Mouse (Mus musculus) forebrain, embryonic 13.5 days (tissue): ENCODE data around the gene Tsr1. TPM values are rescaled to one million over a fixed set of nuclear protein-coding genes. Genes with fewer than 3 reads are reported as not detected.

ENCODE experiments used
- ATAC-seq: fragments of 200-750 bp; cut with Nextera tagmentation; 2 replicates; pipeline ENCODE4 v1.8.0; 2017
- H3K27ac ChIP-seq: fragments of 300-500 bp; sonication (generic); 2 replicates; pipeline ENCODE4 v1.5.1; 2015; ENCODE audit warnings: inconsistent platforms, mild to moderate bottlenecking, moderate library complexity
- H3K27me3 ChIP-seq: fragments of 300-500 bp; sonication (generic); 2 replicates; pipeline ENCODE4 v1.6.1; 2015; ENCODE audit warnings: mild to moderate bottlenecking, inconsistent platforms
- H3K36me3 ChIP-seq: fragments of 300-500 bp; sonication (generic); 2 replicates; pipeline ENCODE4 v1.6.1; 2015; ENCODE audit warnings: mild to moderate bottlenecking, inconsistent platforms; ENCODE audit not compliant: poor library complexity, severe bottlenecking
- H3K4me1 ChIP-seq: fragments of 300-500 bp; sonication (generic); 2 replicates; pipeline ENCODE4 v1.6.1; 2015; ENCODE audit warnings: inconsistent platforms
- H3K4me2 ChIP-seq: fragments of 300-500 bp; sonication (generic); 2 replicates; pipeline ENCODE4 v1.6.1; 2015; ENCODE audit warnings: inconsistent platforms, mild to moderate bottlenecking, moderate library complexity
- H3K4me3 ChIP-seq: fragments of 300-500 bp; sonication (generic); 2 replicates; pipeline ENCODE4 v1.5.1; 2015; ENCODE audit warnings: mild to moderate bottlenecking, inconsistent platforms
- H3K9ac ChIP-seq: fragments of 300-500 bp; sonication (generic); 2 replicates; pipeline ENCODE4 v1.6.1; 2015; ENCODE audit warnings: mild to moderate bottlenecking, inconsistent platforms
- H3K9me3 ChIP-seq: fragments of 300-500 bp; sonication (generic); replicated peaks from 2 replicates; pipeline ENCODE4 v1.6.1; 2016; ENCODE audit warnings: inconsistent platforms
- WGBS: fragments of 180-500 bp; shearing (Covaris S2); methylation state at CpG from one replicate; pipeline ENCODE4 v1.1.7; 2015; 5-methylcytosine and 5-hydroxymethylcytosine counted together
- microRNA-seq: library from miRNA; unstranded; fragments of <30 nt; microRNA quantifications from one replicate; pipeline ENCODE4, GENCODE M21; 2016
- polyA plus RNA-seq: library from polyadenylated mRNA; unstranded; fragments of >200 nt; fragmentation: Nextera tagmentation; extraction: Ambion mirVana; gene quantifications from 2 replicates; pipeline ENCODE4 v1.2.1, GENCODE M21; 2015

Tsr1 gene
- polyA plus RNA-seq, 1 experiment from 2014 or later: 33.3 TPM

DNA sequence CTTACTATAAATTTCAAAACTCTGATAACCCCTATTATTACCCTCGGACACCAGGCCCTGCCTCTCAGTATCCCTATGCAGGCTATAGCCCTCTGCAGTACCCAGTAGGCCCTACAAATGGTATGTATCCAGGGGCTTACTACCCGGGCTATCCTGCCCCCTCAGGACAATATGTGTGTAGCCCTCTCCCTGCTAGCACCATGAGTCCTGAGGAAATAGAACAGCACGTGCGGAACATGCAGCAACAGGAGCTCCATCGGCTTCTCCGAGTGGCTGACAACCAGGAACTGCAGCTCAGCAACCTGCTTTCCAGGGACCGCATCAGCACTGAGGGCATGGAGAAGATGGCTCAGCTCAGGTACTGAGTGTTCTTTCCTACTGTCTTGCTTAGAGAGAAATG is 32.5 kb downstream of the Tsr1 start:
- H3K9me3 ChIP-seq: no peaks in the 10 kb centered on the region
- H3K4me2 ChIP-seq: no peak overlapping the region
- ATAC-seq: no peak
- peaks cover 15% of the 10 kb centered on the region for H3K4me1 ChIP-seq
- peaks cover 58% of the 10 kb centered on the region for H3K36me3 ChIP-seq
- H3K27ac ChIP-seq: no peak overlapping the region
- H3K9ac ChIP-seq: no peak overlapping the region
- H3K4me3 ChIP-seq: no peak overlapping the region
- 89% methylated on average over 7 of the region's 7 CpGs for WGBS
- no peaks in the 10 kb centered on the region for H3K27me3 ChIP-seq

DNA sequence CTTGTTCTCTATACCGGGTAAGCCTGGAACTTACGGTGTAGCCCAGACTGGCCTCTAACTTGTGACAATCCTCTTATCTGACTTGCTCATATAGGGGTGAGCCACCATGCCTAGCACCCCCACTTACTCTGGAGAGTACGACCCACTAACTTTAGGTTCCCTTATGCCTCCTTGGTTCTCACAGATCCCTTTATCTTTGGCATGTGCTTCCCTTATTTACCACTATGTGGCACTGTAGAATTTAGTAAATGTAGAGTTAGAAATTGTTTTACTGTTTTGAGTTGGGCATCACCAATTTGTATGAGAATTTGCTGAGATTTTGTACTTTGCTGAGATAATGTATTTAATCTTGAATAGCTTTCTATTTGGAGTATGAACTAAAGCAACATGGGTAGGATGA is 48.5 kb downstream of the Tsr1 start:
- WGBS: 83% methylated on average over 3 of the region's 3 CpGs
- ATAC-seq: no peak

GRCm38 (mm10) chr11:74954901-74955300 is 57.0 kb downstream of the Tsr1 start:
- no peak overlapping the region for H3K4me3 ChIP-seq
- no peak overlapping the region for H3K27ac ChIP-seq
- no peak for ATAC-seq
- peaks cover 22% of the 10 kb centered on the region for H3K36me3 ChIP-seq
- H3K27me3 ChIP-seq: no peaks in the 10 kb centered on the region
- H3K9me3 ChIP-seq: no peaks in the 10 kb centered on the region
- H3K9ac ChIP-seq: no peak overlapping the region
- H3K4me2 ChIP-seq: no peak overlapping the region
- H3K4me1 ChIP-seq: no peaks in the 10 kb centered on the region

More for the DNA sequence above, 48.5 kb downstream of the Tsr1 start:
- H3K27ac ChIP-seq: no peak overlapping the region
- no peaks in the 10 kb centered on the region for H3K9me3 ChIP-seq
- H3K36me3 ChIP-seq: peaks cover 53% of the 10 kb centered on the region
- H3K9ac ChIP-seq: no peak overlapping the region
- H3K27me3 ChIP-seq: no peaks in the 10 kb centered on the region
- no peak overlapping the region for H3K4me2 ChIP-seq
- H3K4me3 ChIP-seq: no peak overlapping the region
- H3K4me1 ChIP-seq: no peaks in the 10 kb centered on the region

DNA sequence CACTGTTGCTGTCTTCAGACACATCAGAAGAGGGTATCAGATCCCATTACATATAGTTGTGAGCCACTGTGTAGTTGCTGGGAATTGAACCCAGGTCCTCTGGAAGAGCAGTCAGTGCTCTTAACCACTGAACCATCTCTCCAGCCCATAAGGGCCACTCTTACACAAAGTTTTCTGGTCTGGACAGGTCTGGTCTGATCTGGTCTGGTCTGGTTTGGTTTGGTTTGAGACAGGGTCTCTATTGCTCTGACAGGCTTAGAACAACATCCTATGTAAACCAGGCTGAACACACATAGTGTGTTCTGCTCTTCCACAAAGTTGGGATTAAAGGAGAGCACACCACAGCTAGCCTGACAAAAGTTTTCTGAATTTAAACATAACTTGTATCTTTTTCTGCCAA is 58.1 kb downstream of the Tsr1 start:
- no peaks in the 10 kb centered on the region for H3K4me1 ChIP-seq

GRCm38 (mm10) chr11:74957600-74957999 is 59.7 kb downstream of the Tsr1 start:
- Histone ChIP-seq H3K9ac (no peak overlapping the region), H3K9me3 (no peaks in the 10 kb centered on the region), H3K4me1 (no peaks in the 10 kb centered on the region), H3K27ac (no peak overlapping the region), H3K27me3 (no peaks in the 10 kb centered on the region), H3K36me3 (peaks cover 14% of the 10 kb centered on the region), H3K4me3 (no peak overlapping the region), H3K4me2 (no peak overlapping the region)
- ATAC-seq: no peak
- WGBS: 97% methylated on average over 2 of the region's 2 CpGs

More for the DNA sequence above, 58.1 kb downstream of the Tsr1 start:
- H3K27ac ChIP-seq: no peak overlapping the region
- H3K9me3 ChIP-seq: no peaks in the 10 kb centered on the region
- H3K27me3 ChIP-seq: no peaks in the 10 kb centered on the region
- no peak overlapping the region for H3K9ac ChIP-seq
- no peak overlapping the region for H3K4me2 ChIP-seq
- peaks cover 17% of the 10 kb centered on the region for H3K36me3 ChIP-seq
- ATAC-seq: no peak
- no peak overlapping the region for H3K4me3 ChIP-seq

Small RNA genes lying within 50 kb of the gene (microRNA-seq; reads per million reads assigned to microRNA genes)
- gene Mir6926: not detected

Other genes starting within 250 kb of the Tsr1 start
- gene Cluh, start 248.6 kb upstream of the Tsr1 start, polyA plus RNA-seq: 9.3 and 11.8 TPM in 2 replicates
- gene Pafah1b1, start 173.4 kb upstream of the Tsr1 start, polyA plus RNA-seq: 59.0 and 64.5 TPM in 2 replicates
- gene Mettl16, start 127.2 kb upstream of the Tsr1 start, polyA plus RNA-seq: 54.2 and 57.5 TPM in 2 replicates
- 6.8 and 8.1 TPM in 2 replicates for gene Mnt, start 67.2 kb upstream of the Tsr1 start, polyA plus RNA-seq
- gene Sgsm2, start 1.0 kb upstream of the Tsr1 start, polyA plus RNA-seq: 9.7 and 10.5 TPM in 2 replicates
- 18.3 and 20.0 TPM in 2 replicates for gene Smg6, start 27.8 kb downstream of the Tsr1 start, polyA plus RNA-seq
- gene Srr, start 27.9 kb downstream of the Tsr1 start, polyA plus RNA-seq: 30.5 and 35.7 TPM in 2 replicates